Mouse (Mus musculus): ENCODE data around the gene Mief1.

Gene Mief1

GRCm38 (mm10) chr15:80228071-80228800 is 5.6 kb upstream of the Mief1 start:
- in situ Hi-C loops (cut with MseI, MboI) = no loop called here

GRCm38 (mm10) chr15:80232331-80232730 is 1.5 kb upstream of the Mief1 start:
- in situ Hi-C loops (cut with MseI, MboI) = no loop called here

- in situ Hi-C loops (cut with MseI, MboI) = no loop called here
Measured at GRCm38 (mm10) chr15:80233053-80233452, 765 bp upstream of the Mief1 start.

DNA sequence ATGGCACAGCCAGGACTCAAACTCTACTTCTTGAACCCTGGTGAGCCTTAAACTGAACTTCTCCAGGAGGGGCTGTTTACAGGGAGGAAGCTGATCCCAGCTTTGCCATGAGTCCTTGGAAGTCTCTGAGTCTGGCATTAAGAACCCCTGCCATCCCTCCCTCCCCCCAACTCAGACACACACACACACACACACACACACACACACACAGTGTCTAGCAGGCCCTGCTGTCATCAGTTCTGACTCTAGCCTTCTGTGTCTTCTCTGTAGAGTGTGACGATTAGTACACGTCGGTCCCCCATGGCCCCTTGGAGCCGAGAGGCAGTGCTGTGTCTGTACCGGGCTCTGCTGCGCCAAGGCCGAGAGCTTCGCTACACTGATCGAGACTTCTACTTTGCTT is 1.7 kb downstream of the Mief1 start, which contains the start of gene AC140267.1:
AC140267.1 (plus strand) TSS at position 301 of the 400 bp plus-strand sequence.
- in situ Hi-C loops (cut with MseI, MboI) = no loop called here

- in situ Hi-C loops (cut with MseI, MboI) = no loop called here
Measured at GRCm38 (mm10) chr15:80248135-80248534, 14.3 kb downstream of the Mief1 start.

DNA sequence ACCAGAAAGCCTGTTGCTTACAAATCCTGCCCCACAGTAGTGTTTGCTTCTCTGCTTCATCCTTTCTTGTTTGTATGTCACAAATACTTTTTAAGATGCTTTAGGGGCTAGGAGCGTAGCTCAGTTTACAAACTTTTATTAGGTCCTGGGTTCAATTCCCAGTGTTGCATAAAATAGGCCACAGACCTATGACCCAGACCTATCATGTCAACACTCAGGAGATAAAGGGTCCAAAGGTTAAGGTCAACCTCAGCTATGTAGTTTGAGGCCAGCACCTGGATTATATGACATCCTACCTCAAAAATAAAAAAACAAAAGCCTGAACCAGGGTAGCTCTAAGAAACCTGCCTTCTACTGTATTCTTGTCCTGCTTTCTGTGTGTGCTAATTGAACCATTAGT is 14.8 kb downstream of the Mief1 start:
- in situ Hi-C loops (cut with MseI, MboI) = no loop called here

DNA sequence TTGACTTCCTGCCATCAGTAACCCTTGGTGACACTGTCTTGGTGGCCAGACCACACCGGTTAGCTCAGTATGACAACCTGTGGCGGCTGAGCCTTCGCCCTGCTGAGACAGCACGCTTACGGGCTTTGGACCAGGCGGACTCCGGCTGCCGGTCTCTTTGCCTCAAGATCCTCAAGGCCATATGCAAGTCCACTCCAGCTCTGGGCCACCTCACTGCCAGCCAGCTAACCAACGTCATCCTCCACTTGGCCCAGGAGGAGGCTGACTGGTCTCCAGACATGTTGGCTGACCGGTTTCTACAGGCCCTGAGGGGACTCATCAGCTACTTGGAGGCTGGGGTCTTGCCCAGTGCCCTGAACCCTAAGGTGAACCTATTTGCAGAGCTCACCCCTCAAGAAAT is 15.9 kb downstream of the Mief1 start:
- in situ Hi-C loops (cut with MseI, MboI) = no loop called here

GRCm38 (mm10) chr15:80250586-80250985 is 16.8 kb downstream of the Mief1 start:
- in situ Hi-C loops (cut with MseI, MboI) = no loop called here

DNA sequence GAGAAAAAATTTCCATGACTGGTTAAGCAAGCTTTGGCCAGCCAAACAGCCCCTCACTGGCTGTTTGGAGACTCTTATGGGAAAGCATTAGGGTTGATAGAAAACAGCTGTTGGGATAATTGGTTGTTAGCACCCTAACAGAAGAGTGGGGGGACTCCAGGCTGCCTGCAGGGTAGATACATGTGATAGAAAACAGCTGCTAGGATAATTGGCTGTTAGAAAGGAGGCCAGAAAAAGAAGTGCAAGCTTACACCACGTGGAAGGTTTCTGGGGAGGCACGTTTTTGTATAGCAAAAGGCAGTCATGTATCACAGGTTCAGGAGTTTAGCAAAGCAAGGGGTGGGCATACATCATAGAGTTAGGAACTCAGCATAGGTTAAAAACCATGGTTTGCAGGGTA is 19.7 kb downstream of the Mief1 start:
- in situ Hi-C loops (cut with MseI, MboI) = no loop called here

GRCm38 (mm10) chr15:80254207-80254606 is 20.4 kb downstream of the Mief1 start:
- in situ Hi-C loops (cut with MseI, MboI) = no loop called here

DNA sequence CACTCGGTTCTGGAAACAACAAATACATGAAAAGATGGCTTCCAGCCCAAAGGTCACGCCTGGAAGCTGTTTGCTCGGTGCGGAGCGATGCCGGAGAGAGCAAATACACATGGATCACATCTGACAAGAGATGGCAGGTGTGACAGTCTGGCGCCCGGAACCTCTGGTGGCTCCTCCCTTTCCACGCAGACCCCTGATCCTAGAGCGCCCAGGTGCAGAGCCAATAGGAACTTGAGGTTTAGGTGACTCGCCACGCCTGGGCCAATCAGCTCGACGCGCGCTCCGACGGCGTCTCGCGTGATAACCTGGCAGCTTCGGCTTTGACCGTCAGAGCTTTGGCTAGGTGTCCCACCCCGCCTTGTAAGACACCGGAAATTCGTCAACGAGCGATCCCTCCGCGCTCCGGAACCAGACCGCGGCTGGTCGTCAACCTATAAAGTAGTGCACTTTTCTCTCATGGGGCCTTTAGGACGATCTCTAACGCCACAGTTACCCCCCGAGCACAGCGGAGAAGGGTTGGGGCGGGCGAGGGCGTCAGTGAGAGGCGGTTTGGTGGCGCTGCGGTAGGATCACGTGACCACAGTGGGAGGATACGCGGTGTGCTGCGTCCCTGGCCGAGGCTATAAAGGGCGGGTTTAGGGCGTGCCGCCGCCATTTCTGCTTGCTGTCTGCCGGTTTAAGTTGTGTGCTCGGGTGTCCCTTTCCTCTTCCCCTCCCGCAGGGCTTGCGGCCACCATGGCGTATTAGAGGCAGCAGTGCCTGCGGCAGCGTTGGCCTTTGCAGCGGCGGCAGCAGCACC is 21.2 kb downstream of the Mief1 start, which contains the start of gene Atf4:
Atf4 (plus strand) TSS at position 338 of the 799 bp plus-strand sequence.
- in situ Hi-C loops (cut with MseI, MboI) = no loop called here

DNA sequence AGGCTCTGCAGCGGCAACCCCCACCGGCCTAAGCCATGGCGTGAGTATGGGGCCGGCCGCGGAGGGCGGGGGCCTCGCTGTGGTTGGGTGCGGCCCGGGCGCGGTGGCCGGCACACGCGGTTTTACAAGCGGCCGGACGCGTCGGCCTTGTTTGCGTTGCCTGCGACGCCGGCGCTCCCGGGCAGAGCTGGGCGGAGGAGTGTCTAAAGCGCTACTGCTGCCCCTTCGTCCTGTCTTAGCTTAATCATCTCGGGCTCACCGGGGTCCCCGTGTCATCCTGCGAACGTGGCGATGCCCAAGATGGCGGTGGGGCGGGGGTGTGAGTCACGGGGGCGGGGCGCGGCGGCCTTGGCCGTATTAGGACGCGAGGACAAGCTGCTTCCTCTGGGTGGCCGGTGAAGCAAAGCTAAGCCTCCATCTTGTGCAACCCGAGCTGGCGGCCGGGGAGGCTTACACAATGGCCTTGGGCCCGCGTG is 21.9 kb downstream of the Mief1 start:
- in situ Hi-C loops (cut with MseI, MboI) = no loop called here

DNA sequence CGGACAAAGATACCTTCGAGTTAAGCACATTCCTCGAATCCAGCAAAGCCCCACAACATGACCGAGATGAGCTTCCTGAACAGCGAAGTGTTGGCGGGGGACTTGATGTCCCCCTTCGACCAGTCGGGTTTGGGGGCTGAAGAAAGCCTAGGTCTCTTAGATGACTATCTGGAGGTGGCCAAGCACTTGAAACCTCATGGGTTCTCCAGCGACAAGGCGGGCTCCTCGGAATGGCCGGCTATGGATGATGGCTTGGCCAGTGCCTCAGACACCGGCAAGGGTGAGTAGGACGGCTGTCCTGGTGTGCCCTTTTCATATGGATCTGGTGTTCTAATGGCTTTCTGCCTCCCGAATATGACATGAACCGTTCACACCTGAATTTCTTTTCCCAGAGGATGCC is 22.4 kb downstream of the Mief1 start:
- in situ Hi-C loops (cut with MseI, MboI) = no loop called here

GRCm38 (mm10) chr15:80256656-80257601 is 23.1 kb downstream of the Mief1 start:
- in situ Hi-C loops (cut with MseI, MboI) = no loop called here

- in situ Hi-C loops (cut with MseI, MboI) = no loop called here
Measured at GRCm38 (mm10) chr15:80257602-80258239, 23.9 kb downstream of the Mief1 start.

DNA sequence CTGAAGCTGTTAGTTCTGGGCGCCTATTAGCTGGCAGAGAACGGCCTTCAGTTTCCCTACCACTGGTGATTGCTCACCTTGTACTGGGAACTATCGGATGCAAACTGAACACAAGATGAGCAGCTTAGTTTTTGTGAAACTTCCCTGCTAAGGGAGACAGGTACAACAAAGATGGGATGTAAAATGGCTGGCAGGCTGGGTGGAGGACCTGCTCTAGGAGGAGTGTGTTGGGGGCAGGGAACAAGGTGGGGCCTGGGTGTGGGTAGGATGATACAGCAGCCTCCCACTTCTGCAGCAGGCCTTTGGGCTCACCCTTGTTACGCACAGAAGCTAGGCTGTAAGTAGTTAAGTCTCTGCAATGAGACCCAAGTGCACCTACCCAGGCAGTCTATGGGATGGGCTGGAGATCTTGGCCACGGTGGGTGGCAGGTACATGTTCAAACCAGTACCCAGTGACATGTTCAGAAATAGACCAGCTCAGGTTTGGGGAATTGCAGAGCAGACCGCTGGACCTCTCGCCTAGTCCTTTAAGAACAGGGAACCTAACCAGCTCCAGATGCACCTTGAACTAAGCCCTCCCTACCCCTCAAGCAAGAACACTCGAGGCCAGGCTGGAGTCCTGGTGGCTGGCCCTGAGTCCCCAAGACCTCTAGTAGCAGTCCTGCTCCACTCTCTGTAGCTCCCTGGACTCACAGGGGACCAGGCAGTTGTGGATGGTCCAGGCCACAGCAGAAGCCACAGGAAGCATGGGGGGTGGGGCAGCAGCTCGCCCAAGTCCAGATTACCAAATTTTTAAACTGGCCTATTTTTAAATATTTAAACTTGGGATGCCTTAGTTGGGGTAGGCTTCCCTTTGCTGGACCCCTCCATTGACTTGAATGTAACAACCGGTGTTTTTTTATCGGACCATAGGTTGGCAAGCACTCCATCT is 24.7 kb downstream of the Mief1 start:
- in situ Hi-C loops (cut with MseI, MboI) = no loop called here

GRCm38 (mm10) chr15:80259406-80260045 is 25.7 kb downstream of the Mief1 start:
- in situ Hi-C loops (cut with MseI, MboI) = no loop called here

GRCm38 (mm10) chr15:80260677-80261076 is 26.9 kb downstream of the Mief1 start:
- in situ Hi-C loops (cut with MseI, MboI) = no loop called here

- in situ Hi-C loops (cut with MseI, MboI) = no loop called here
Measured at GRCm38 (mm10) chr15:80261100-80261499, 27.3 kb downstream of the Mief1 start.

Data from mouse trophoblast stem cell (cell line).